Mouse (Mus musculus) lung, postnatal 0 days (tissue): ENCODE data around the gene Rhobtb1.

ENCODE experiments used
- CTCF ChIP-seq: IDR thresholded peaks from 2 replicates; pipeline ENCODE4 v1.5.1; 2016; ENCODE audit warnings: antibody characterized with exemption, mild to moderate bottlenecking
- EP300 ChIP-seq: IDR thresholded peaks from 2 replicates; pipeline ENCODE4 v1.6.1; 2016; ENCODE audit warnings: antibody characterized with exemption, mild to moderate bottlenecking, control low read depth

GRCm38 (mm10) chr10:69190434-69191160 is 39.4 kb downstream of the Rhobtb1 start:
- no peak for TF ChIP-seq CTCF
- TF ChIP-seq EP300: no peak
